In genomic region chr1:192078406-192078805, GRCm38 (mm10) we compare ENCODE assay signal across 8 mouse cellular contexts. TPM values are rescaled to one million over a fixed set of nuclear protein-coding genes. Genes with fewer than 3 reads are reported as not detected.
DNase-seq lines count a peak whose midpoint lies in the region; ATAC-seq and TF ChIP-seq lines count a peak whose summit lies in the region.

No protein-coding gene starts in this region.

- H3K4me2 ChIP-seq in forebrain, embryonic 16.5 days (ENCODE audit: low read length) = no peak overlapping the region
- H3K4me2 ChIP-seq in heart, postnatal 0 days (ENCODE audit: low read depth, low read length) = no peak overlapping the region
- no peak overlapping the region for H3K4me2 ChIP-seq in liver, embryonic 15.5 days
- no peak overlapping the region for H3K4me2 ChIP-seq in forebrain, postnatal 0 days (ENCODE audit: low read depth)

- 70% methylated on average over 3 of the region's 3 CpGs for WGBS in forebrain, embryonic 10.5 days
- 74% methylated on average over 3 of the region's 3 CpGs for WGBS in forebrain, embryonic 16.5 days
- WGBS in heart, postnatal 0 days = 37% methylated on average over 3 of the region's 3 CpGs
- 16% methylated on average over 3 of the region's 3 CpGs for WGBS in liver, embryonic 15.5 days (ENCODE audit: insufficient replicate concordance)
- WGBS in forebrain, postnatal 0 days = 72% methylated on average over 3 of the region's 3 CpGs

- no peaks in the 10 kb centered on the region for H3K36me3 ChIP-seq in forebrain, embryonic 10.5 days (replicated peaks)
- H3K36me3 ChIP-seq in forebrain, embryonic 16.5 days (ENCODE audit: control insufficient read depth, insufficient read depth) = no peaks in the 10 kb centered on the region
- peaks cover 24% of the 10 kb centered on the region for H3K36me3 ChIP-seq in heart, postnatal 0 days (replicated peaks; ENCODE audit: control insufficient read depth, insufficient read depth, low read length)
- H3K36me3 ChIP-seq in liver, embryonic 15.5 days (replicated peaks) = peaks cover 13% of the 10 kb centered on the region
- no peaks in the 10 kb centered on the region for H3K36me3 ChIP-seq in forebrain, postnatal 0 days (ENCODE audit: insufficient read depth)

- no peak for DNase-seq in forebrain, embryonic 10.5 days (ENCODE audit: extremely low spot score, low spot score)
- DNase-seq in T-cell, adult 2 months (ENCODE audit: low spot score) = peak; percentile 72
- peak; percentile 51 for DNase-seq in heart, postnatal 0 days (ENCODE audit: low spot score)
- peak; percentile 34 to 39 for DNase-seq in spleen, postnatal 14 days (ENCODE audit: low spot score in 2 of 2)
- DNase-seq in forebrain, postnatal 0 days = no peak
- DNase-seq in layer of hippocampus, postnatal 25 days (ENCODE audit: extremely low spot score in 1 of 2, low spot score in 1 of 2) = no peak

- H3K4me3 ChIP-seq in forebrain, embryonic 10.5 days = no peak overlapping the region
- no peak overlapping the region for H3K4me3 ChIP-seq in forebrain, embryonic 16.5 days (replicated peaks; ENCODE audit: low read length)
- H3K4me3 ChIP-seq in heart, postnatal 0 days (ENCODE audit: low read depth, low read length) = no peak overlapping the region
- no peak overlapping the region for H3K4me3 ChIP-seq in liver, embryonic 15.5 days (replicated peaks)
- no peak overlapping the region for H3K4me3 ChIP-seq in forebrain, postnatal 0 days (ENCODE audit: low read depth, low read length)

- no peaks in the 10 kb centered on the region for H3K27me3 ChIP-seq in forebrain, embryonic 10.5 days (ENCODE audit: poor library complexity, severe bottlenecking)
- H3K27me3 ChIP-seq in forebrain, embryonic 16.5 days (replicated peaks; ENCODE audit: control insufficient read depth, insufficient read depth, low read length) = no peaks in the 10 kb centered on the region
- H3K27me3 ChIP-seq in heart, postnatal 0 days (ENCODE audit: control insufficient read depth, insufficient read depth, low read length) = no peaks in the 10 kb centered on the region
- no peaks in the 10 kb centered on the region for H3K27me3 ChIP-seq in liver, embryonic 15.5 days
- H3K27me3 ChIP-seq in forebrain, postnatal 0 days (ENCODE audit: insufficient read depth, low read length) = no peaks in the 10 kb centered on the region

- no peak for TF ChIP-seq EP300 in heart, postnatal 0 days (IDR thresholded peaks at IDR 0.05; ENCODE audit: low read depth)

- ATAC-seq in forebrain, embryonic 16.5 days = no peak
- ATAC-seq in heart, postnatal 0 days (ENCODE audit: insufficient read depth, low read depth) = peak; percentile 56; the same call in 1 of the 2 replicates
- peak; percentile 40; the same call in 1 of the 2 replicates for ATAC-seq in liver, embryonic 15.5 days (ENCODE audit: insufficient read depth)
- ATAC-seq in forebrain, postnatal 0 days = no peak

- H3K9me3 ChIP-seq in forebrain, embryonic 10.5 days = peaks cover 12% of the 10 kb centered on the region
- no peaks in the 10 kb centered on the region for H3K9me3 ChIP-seq in forebrain, embryonic 16.5 days (ENCODE audit: control insufficient read depth, low read length)
- peaks cover 20% of the 10 kb centered on the region for H3K9me3 ChIP-seq in heart, postnatal 0 days (replicated peaks; ENCODE audit: control insufficient read depth, low read length)
- peaks cover 8% of the 10 kb centered on the region; the same call in 1 of the 2 replicates for H3K9me3 ChIP-seq in liver, embryonic 15.5 days (replicated peaks)
- no peaks in the 10 kb centered on the region for H3K9me3 ChIP-seq in forebrain, postnatal 0 days (ENCODE audit: low read length)

- H3K9ac ChIP-seq in forebrain, embryonic 16.5 days (replicated peaks; ENCODE audit: low read depth, low read length) = no peak overlapping the region
- H3K9ac ChIP-seq in heart, postnatal 0 days (replicated peaks; ENCODE audit: low read depth, low read length) = no peak overlapping the region
- H3K9ac ChIP-seq in liver, embryonic 15.5 days = no peak overlapping the region
- H3K9ac ChIP-seq in forebrain, postnatal 0 days = no peak overlapping the region

- peaks cover 20% of the 10 kb centered on the region for H3K4me1 ChIP-seq in forebrain, embryonic 10.5 days
- peaks cover 2% of the 10 kb centered on the region; the same call in 1 of the 2 replicates for H3K4me1 ChIP-seq in forebrain, embryonic 16.5 days (replicated peaks; ENCODE audit: control insufficient read depth, insufficient read depth, low read length)
- peaks cover 31% of the 10 kb centered on the region for H3K4me1 ChIP-seq in heart, postnatal 0 days (ENCODE audit: control insufficient read depth, insufficient read depth)
- peaks cover 27% of the 10 kb centered on the region for H3K4me1 ChIP-seq in liver, embryonic 15.5 days (replicated peaks)
- no peaks in the 10 kb centered on the region for H3K4me1 ChIP-seq in forebrain, postnatal 0 days (ENCODE audit: insufficient read depth)

- no peak for TF ChIP-seq CTCF in heart, postnatal 0 days (IDR thresholded peaks at IDR 0.05; ENCODE audit: low read depth)
- TF ChIP-seq CTCF in forebrain, postnatal 0 days (IDR thresholded peaks at IDR 0.05; ENCODE audit: low read depth) = no peak

- H3K27ac ChIP-seq in forebrain, embryonic 10.5 days = 0 out of 2 replicates have a peak overlapping the region, but pooled peaks have one; percentile 12
- H3K27ac ChIP-seq in forebrain, embryonic 16.5 days (ENCODE audit: low read length) = no peak overlapping the region
- peak overlapping the region; percentile 72 for H3K27ac ChIP-seq in heart, postnatal 0 days (ENCODE audit: low read depth)
- no peak overlapping the region; the same call in 1 of the 2 replicates for H3K27ac ChIP-seq in liver, embryonic 15.5 days (replicated peaks)
- H3K27ac ChIP-seq in forebrain, postnatal 0 days (ENCODE audit: low read depth, low read length) = no peak overlapping the region

RNA-seq across cellular contexts. Expression of gene Traf5, which starts 14.0 kb away (rescaled TPM):
- polyA plus RNA-seq in forebrain, embryonic 10.5 days (2016; fragmentation: Nextera tagmentation; extraction: Ambion mirVana) = 2.3 and 4.1 TPM in 2 replicates
- polyA plus RNA-seq in forebrain, embryonic 16.5 days (2015; fragmentation: Nextera tagmentation; extraction: Ambion mirVana) = 3.1 and 3.6 TPM in 2 replicates
- 5.7 and 51.1 TPM in 2 replicates for total RNA-seq in heart, postnatal 0 days (2014; rRNA removed; ENCODE audit: low replicate concordance)
- polyA plus RNA-seq in heart, postnatal 0 days (2015; fragmentation: Nextera tagmentation; extraction: Ambion mirVana) = 13.7 and 14.7 TPM in 2 replicates
- polyA plus RNA-seq in liver, embryonic 15.5 days (2015; fragmentation: Nextera tagmentation; extraction: Ambion mirVana) = 8.0 and 8.1 TPM in 2 replicates
- 2.0 and 4.3 TPM in 2 replicates for total RNA-seq in forebrain, postnatal 0 days (2014; rRNA removed)
- polyA plus RNA-seq in forebrain, postnatal 0 days (2015; fragmentation: Nextera tagmentation; extraction: Ambion mirVana) = 1.2 and 1.5 TPM in 2 replicates
- total RNA-seq in layer of hippocampus, postnatal 25 days (2021) = 1 to 10 TPM; 2.6 to 4.9 TPM

RNA-seq across cellular contexts. Expression of gene Rcor3, which starts 59.5 kb away (rescaled TPM):
- 14.2 and 14.7 TPM in 2 replicates for polyA plus RNA-seq in forebrain, embryonic 10.5 days (2016; fragmentation: Nextera tagmentation; extraction: Ambion mirVana)
- 25.5 and 27.3 TPM in 2 replicates for polyA plus RNA-seq in forebrain, embryonic 16.5 days (2015; fragmentation: Nextera tagmentation; extraction: Ambion mirVana)
- 19.8 and 24.6 TPM in 2 replicates for total RNA-seq in heart, postnatal 0 days (2014; rRNA removed; ENCODE audit: low replicate concordance)
- polyA plus RNA-seq in heart, postnatal 0 days (2015; fragmentation: Nextera tagmentation; extraction: Ambion mirVana) = 35.3 and 35.7 TPM in 2 replicates
- polyA plus RNA-seq in liver, embryonic 15.5 days (2015; fragmentation: Nextera tagmentation; extraction: Ambion mirVana) = 8.9 and 9.0 TPM in 2 replicates
- total RNA-seq in forebrain, postnatal 0 days (2014; rRNA removed) = 30.7 and 32.6 TPM in 2 replicates
- polyA plus RNA-seq in forebrain, postnatal 0 days (2015; fragmentation: Nextera tagmentation; extraction: Ambion mirVana) = 35.3 and 48.0 TPM in 2 replicates
- total RNA-seq in layer of hippocampus, postnatal 25 days (2021) = 10 to 100 TPM; 36.4 to 51.1 TPM

Comparison
In these comparisons a context has a peak if more than half of its experiments do, and no peak if none do; other contexts are left out.
1. H3K27ac ChIP-seq: peak in forebrain, embryonic 10.5 days (single experiment) and heart, postnatal 0 days (single experiment); none in forebrain, embryonic 16.5 days (single experiment), liver, embryonic 15.5 days (single experiment) and forebrain, postnatal 0 days (single experiment).
2. DNase-seq: peak in T-cell, adult 2 months (single experiment), heart, postnatal 0 days (single experiment) and spleen, postnatal 14 days (2 of 2); none in forebrain, embryonic 10.5 days (single experiment), forebrain, postnatal 0 days (single experiment) and layer of hippocampus, postnatal 25 days (0 of 2).
3. ATAC-seq: peak in heart, postnatal 0 days (single experiment) and liver, embryonic 15.5 days (single experiment); none in forebrain, embryonic 16.5 days (single experiment) and forebrain, postnatal 0 days (single experiment).